Mouse (Mus musculus) heart, postnatal 0 days (tissue): ENCODE data around the gene Dzank1. TPM values are rescaled to one million over a fixed set of nuclear protein-coding genes. Genes with fewer than 3 reads are reported as not detected.

ENCODE experiments used
- ATAC-seq: fragments of 200-750 bp; cut with Nextera tagmentation; 2 replicates; pipeline ENCODE4 v1.8.0; 2017; ENCODE audit warnings: low read depth, moderate number of reproducible peaks, moderate library complexity; ENCODE audit not compliant: insufficient read depth
- DNase-seq: peaks from one replicate; pipeline ENCODE4 v3.0.0-alpha.2; 2016; ENCODE audit warnings: low spot score
- H3K27ac ChIP-seq: fragments of 300-500 bp; sonication (generic); 2 replicates; pipeline ENCODE4 v1.5.1; 2014; ENCODE audit warnings: low read depth, mild to moderate bottlenecking
- H3K27me3 ChIP-seq: fragments of 300-500 bp; sonication (generic); 2 replicates; pipeline ENCODE4 v1.6.1; 2014; ENCODE audit warnings: low read length, mixed read lengths; ENCODE audit not compliant: control insufficient read depth, insufficient read depth
- H3K36me3 ChIP-seq: fragments of 300-500 bp; sonication (generic); replicated peaks from 2 replicates; pipeline ENCODE4 v1.6.1; 2014; ENCODE audit warnings: low read length, mixed read lengths; ENCODE audit not compliant: control insufficient read depth, insufficient read depth
- H3K4me1 ChIP-seq: fragments of 300-500 bp; sonication (generic); 2 replicates; pipeline ENCODE4 v1.6.1; 2014; ENCODE audit warnings: antibody characterized with exemption; ENCODE audit not compliant: control insufficient read depth, insufficient read depth
- H3K4me2 ChIP-seq: fragments of 300-500 bp; sonication (generic); 2 replicates; pipeline ENCODE4 v1.6.1; 2014; ENCODE audit warnings: low read depth, mild to moderate bottlenecking, low read length, moderate library complexity
- H3K4me3 ChIP-seq: fragments of 300-500 bp; sonication (generic); 2 replicates; pipeline ENCODE4 v1.5.1; 2014; ENCODE audit warnings: low read depth, low read length
- H3K9ac ChIP-seq: fragments of 300-500 bp; sonication (generic); replicated peaks from 2 replicates; pipeline ENCODE4 v1.6.1; 2014; ENCODE audit warnings: low read depth, low read length, mixed read lengths
- H3K9me3 ChIP-seq: fragments of 300-500 bp; sonication (generic); replicated peaks from 2 replicates; pipeline ENCODE4 v1.6.1; 2016; ENCODE audit warnings: low read length; ENCODE audit not compliant: control insufficient read depth
- CTCF ChIP-seq: IDR thresholded peaks from 2 replicates; pipeline ENCODE4 v1.5.1; 2016; ENCODE audit warnings: antibody characterized with exemption, control low read depth, low read depth
- EP300 ChIP-seq: IDR thresholded peaks from 2 replicates; pipeline ENCODE4 v1.6.1; 2016; ENCODE audit warnings: antibody characterized with exemption, low read depth
- WGBS: fragments of 180-500 bp; shearing (Covaris S2); extraction: QIAGEN DNeasy Blood & Tissue Kit; methylation state at CpG from one replicate; pipeline ENCODE4 v1.1.7; 2014; 5-methylcytosine and 5-hydroxymethylcytosine counted together
- polyA plus RNA-seq: library from polyadenylated mRNA; unstranded; fragments of >200 nt; fragmentation: Nextera tagmentation; extraction: Ambion mirVana; gene quantifications from 2 replicates; pipeline ENCODE4 v1.2.1, GENCODE M21; 2015
- total RNA-seq: library from RNA; depleted of rRNA; stranded (reverse); fragments of >200 nt; gene quantifications from 2 replicates; pipeline ENCODE4 v1.2.3, GENCODE M21; 2014; ENCODE audit warnings: low replicate concordance

The Dzank1 gene
- total and polyA plus RNA-seq, 2 experiments from 2014 or later = 0.79 TPM; not detected in 1

GRCm38 (mm10) chr2:144438424-144438823 is 88.8 kb downstream of the Dzank1 start:
- TF ChIP-seq CTCF = peak; percentile 9; the same call in 1 of the 2 replicates
- no peak for TF ChIP-seq EP300
- ATAC-seq = no peak
- no peaks in the 10 kb centered on the region for H3K9me3 ChIP-seq

DNA sequence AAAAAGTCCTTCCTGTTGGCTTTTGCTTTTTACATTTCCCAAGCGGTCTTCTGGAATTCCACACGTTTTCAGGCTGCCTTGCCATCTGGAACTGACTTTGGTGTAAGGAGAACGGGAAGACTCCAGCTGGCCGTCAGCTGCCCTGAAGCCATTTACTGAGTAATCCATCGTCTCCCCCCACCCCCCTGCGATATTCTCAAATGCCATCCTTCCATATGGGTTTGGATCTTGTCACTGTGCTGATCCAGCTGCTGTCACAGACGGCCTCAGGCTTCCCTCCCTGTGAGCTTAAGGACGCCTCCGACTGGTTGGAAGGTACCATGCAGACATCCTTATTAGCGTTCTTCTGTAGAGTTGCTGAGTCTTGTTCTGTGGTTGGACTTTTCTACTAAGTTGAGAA is 91.5 kb downstream of the Dzank1 start:
- Histone ChIP-seq H3K9ac (no peak overlapping the region), H3K9me3 (no peaks in the 10 kb centered on the region), H3K27me3 (no peaks in the 10 kb centered on the region), H3K27ac (no peak overlapping the region), H3K4me2 (no peak overlapping the region), H3K4me3 (no peak overlapping the region), H3K4me1 (no peaks in the 10 kb centered on the region), H3K36me3 (no peaks in the 10 kb centered on the region)
- TF ChIP-seq EP300 (no peak), CTCF (no peak)
- no peak for DNase-seq
- WGBS = 78% methylated on average over 10 of the region's 10 CpGs
- ATAC-seq = no peak

More at GRCm38 (mm10) chr2:144438424-144438823, 88.8 kb downstream of the Dzank1 start:
- no peak for DNase-seq
- no peak overlapping the region for H3K4me3 ChIP-seq
- no peak overlapping the region for H3K4me2 ChIP-seq
- 0 out of 2 replicates have a peak, but pooled peaks cover 5% of the 10 kb centered on the region for H3K4me1 ChIP-seq
- no peaks in the 10 kb centered on the region for H3K36me3 ChIP-seq
- 49% methylated on average over 4 of the region's 4 CpGs for WGBS
- no peak overlapping the region for H3K9ac ChIP-seq
- H3K27me3 ChIP-seq = no peaks in the 10 kb centered on the region
- H3K27ac ChIP-seq = no peak overlapping the region

GRCm38 (mm10) chr2:144431286-144431825 is 95.9 kb downstream of the Dzank1 start:
- Histone ChIP-seq H3K4me1 (no peaks in the 10 kb centered on the region), H3K27me3 (no peaks in the 10 kb centered on the region), H3K9ac (no peak overlapping the region), H3K4me2 (no peak overlapping the region), H3K36me3 (no peaks in the 10 kb centered on the region), H3K9me3 (no peaks in the 10 kb centered on the region), H3K4me3 (no peak overlapping the region), H3K27ac (no peak overlapping the region)
- no peak for DNase-seq
- ATAC-seq = no peak
- WGBS = 72% methylated on average over 5 of the region's 5 CpGs
- TF ChIP-seq EP300 (no peak), CTCF (no peak)

- Histone ChIP-seq H3K9ac (no peak overlapping the region), H3K4me3 (no peak overlapping the region), H3K9me3 (no peaks in the 10 kb centered on the region), H3K4me1 (no peaks in the 10 kb centered on the region), H3K36me3 (no peaks in the 10 kb centered on the region), H3K27me3 (no peaks in the 10 kb centered on the region), H3K4me2 (no peak overlapping the region), H3K27ac (no peak overlapping the region)
- DNase-seq (no peak), ATAC-seq (no peak)
- TF ChIP-seq CTCF = no peak
- no peak for TF ChIP-seq EP300
- 62% methylated on average over 7 of the region's 7 CpGs for WGBS
Observed at GRCm38 (mm10) chr2:144429171-144429570, 98.0 kb downstream of the Dzank1 start.

- Histone ChIP-seq H3K4me1 (no peaks in the 10 kb centered on the region), H3K4me2 (no peak overlapping the region), H3K36me3 (no peaks in the 10 kb centered on the region), H3K9ac (no peak overlapping the region), H3K9me3 (no peaks in the 10 kb centered on the region), H3K4me3 (no peak overlapping the region), H3K27me3 (no peaks in the 10 kb centered on the region), H3K27ac (no peak overlapping the region)
- ATAC-seq (no peak), DNase-seq (no peak)
- WGBS = 83% methylated on average over 8 of the region's 8 CpGs
- TF ChIP-seq CTCF (no peak), EP300 (no peak)
Observed at GRCm38 (mm10) chr2:144428659-144429058, 98.6 kb downstream of the Dzank1 start.

- Histone ChIP-seq H3K36me3 (no peaks in the 10 kb centered on the region), H3K27me3 (no peaks in the 10 kb centered on the region), H3K9me3 (no peaks in the 10 kb centered on the region), H3K9ac (no peak overlapping the region), H3K4me1 (no peaks in the 10 kb centered on the region), H3K4me2 (no peak overlapping the region), H3K4me3 (no peak overlapping the region), H3K27ac (no peak overlapping the region)
- ATAC-seq = no peak
- 63% methylated on average over 5 of the region's 5 CpGs for WGBS
- TF ChIP-seq EP300 (no peak), CTCF (no peak)
- DNase-seq = peak; percentile 7
Observed at GRCm38 (mm10) chr2:144427852-144428251, 99.4 kb downstream of the Dzank1 start.
